Mouse (Mus musculus): ENCODE data around the gene Tmem201. TPM values are rescaled to one million over a fixed set of nuclear protein-coding genes. Genes with fewer than 3 reads are reported as not detected.

Gene Tmem201
- polyA plus RNA-seq, 1 experiment from 2014 or later = 39.2 TPM

DNA sequence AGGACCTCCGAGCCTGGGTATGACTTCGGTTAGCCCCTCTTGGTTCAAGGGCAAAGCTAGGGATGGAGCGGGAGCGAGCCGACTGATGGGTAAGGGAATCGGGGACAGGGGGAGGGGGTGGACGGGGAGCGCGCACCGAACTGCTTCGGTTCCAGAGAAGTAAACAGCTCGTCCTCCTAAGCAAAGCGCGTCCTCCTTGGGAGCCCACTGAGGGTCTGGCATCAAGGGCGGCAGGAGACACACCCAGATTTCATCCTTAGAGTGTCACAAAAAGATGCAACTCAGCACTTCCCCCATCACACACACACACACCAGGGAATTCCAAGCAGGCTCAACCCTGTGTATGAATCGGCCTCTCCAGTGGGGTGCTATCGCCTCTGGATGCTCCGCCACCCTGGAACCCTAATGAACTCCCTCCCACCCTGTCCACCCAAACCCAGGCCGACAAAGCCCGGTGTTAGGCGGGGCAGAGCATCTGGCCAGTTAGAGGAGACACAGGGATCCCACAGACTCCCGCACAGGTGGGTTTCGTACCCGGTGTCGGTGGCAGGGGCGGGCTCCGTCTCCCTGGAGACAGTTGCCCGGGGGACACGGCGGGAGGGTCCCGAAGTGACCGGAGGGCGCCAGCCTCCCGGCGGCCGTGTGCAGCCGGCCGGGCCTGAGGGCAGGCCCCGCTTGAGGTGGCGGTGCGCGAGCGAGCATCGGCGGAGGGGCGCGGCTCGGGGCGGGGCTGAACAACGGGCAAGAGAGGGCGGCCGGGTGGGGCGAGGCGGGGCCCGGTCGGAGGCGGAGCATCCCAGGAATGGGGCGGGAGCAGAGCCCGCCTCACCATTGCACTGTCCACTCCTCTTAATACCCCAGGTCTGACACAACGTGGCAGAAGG, 62.2 kb downstream of the Tmem201 start:
- H3K27me3 ChIP-seq (ENCODE audit: insufficient read depth, low read length) = peaks cover 19% of the 10 kb centered on the region
- peak overlapping the region; percentile 52 for H3K9ac ChIP-seq (replicated peaks; ENCODE audit: low read length)
- no peaks in the 10 kb centered on the region for H3K36me3 ChIP-seq (ENCODE audit: insufficient read depth, low read length)
- peak; percentile 92 for ATAC-seq (ENCODE audit: low FRiP score, low TSS enrichment)
- H3K9me3 ChIP-seq (ENCODE audit: low read length) = peaks cover 3% of the 10 kb centered on the region; the same call in 1 of the 2 replicates
- WGBS = under 1% methylated on average over 60 of the region's 60 CpGs
- no peak overlapping the region for H3K27ac ChIP-seq (ENCODE audit: low read length)
- H3K4me3 ChIP-seq (ENCODE audit: low read length) = peak overlapping the region; percentile 57
- H3K4me1 ChIP-seq (ENCODE audit: insufficient read depth, low read length) = peaks cover 20% of the 10 kb centered on the region
- H3K4me2 ChIP-seq (replicated peaks; ENCODE audit: low read depth, low read length) = peak overlapping the region; percentile 85

DNA sequence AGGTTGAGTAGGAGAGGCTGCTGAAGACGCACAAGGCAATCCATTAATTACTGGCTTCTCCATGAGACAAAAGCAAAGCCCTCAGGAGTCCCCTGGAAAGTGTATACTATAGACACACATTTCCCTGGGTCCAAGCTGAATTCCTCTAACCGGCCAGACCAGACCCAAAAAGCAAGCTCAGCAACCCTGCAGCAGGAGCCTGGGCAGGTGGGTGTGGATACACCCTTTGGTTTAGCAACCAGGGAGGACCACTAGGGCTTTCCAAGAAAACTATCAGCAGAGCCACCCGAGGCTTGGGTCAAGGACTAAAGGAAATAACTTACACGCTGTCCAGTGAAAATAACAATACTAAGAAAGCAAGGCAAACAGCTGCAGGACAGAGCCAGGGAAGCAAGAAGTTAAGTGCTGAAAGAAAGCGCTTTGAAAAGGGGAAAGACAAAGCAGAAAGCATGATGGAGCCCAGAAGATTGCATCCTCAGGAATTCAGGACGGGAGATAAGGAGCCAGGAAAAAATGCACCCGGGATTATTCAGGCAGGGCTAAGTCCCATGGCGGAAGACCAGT, 62.9 kb downstream of the Tmem201 start:
- Histone ChIP-seq H3K36me3 (ENCODE audit: insufficient read depth, low read length) (no peaks in the 10 kb centered on the region), H3K27ac (ENCODE audit: low read length) (no peak overlapping the region), H3K9ac (replicated peaks; ENCODE audit: low read length) (peak overlapping the region; percentile 52; the same call in 1 of the 2 replicates), H3K4me1 (ENCODE audit: insufficient read depth, low read length) (peaks cover 20% of the 10 kb centered on the region), H3K27me3 (ENCODE audit: insufficient read depth, low read length) (peaks cover 19% of the 10 kb centered on the region), H3K9me3 (ENCODE audit: low read length) (peaks cover 3% of the 10 kb centered on the region; the same call in 1 of the 2 replicates), H3K4me2 (replicated peaks; ENCODE audit: low read depth, low read length) (peak overlapping the region; percentile 85), H3K4me3 (ENCODE audit: low read length) (peak overlapping the region; percentile 57)
- WGBS = 13% methylated on average over 8 of the region's 8 CpGs
- ATAC-seq (ENCODE audit: low FRiP score, low TSS enrichment) = no peak

DNA sequence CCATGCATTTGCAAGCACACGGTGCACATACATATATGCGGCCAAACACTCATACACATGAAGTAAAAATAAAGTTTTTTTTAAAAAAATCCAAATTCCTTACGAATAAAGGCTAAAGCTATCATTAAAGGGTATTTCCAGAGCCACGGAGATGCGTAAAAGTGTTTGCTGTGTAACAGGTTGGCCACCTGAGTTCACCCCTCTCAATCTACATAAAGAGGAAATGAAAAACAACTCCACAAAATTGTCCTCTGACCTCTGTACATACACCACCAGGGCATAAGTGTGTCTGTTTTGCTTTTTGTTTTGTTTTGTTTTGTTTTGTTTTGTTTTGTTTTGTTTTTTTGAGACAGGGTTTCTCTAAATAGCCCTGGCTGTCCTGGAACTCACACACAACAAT, 65.1 kb downstream of the Tmem201 start:
- no peak overlapping the region for H3K4me2 ChIP-seq (replicated peaks; ENCODE audit: low read depth, low read length)
- no peak overlapping the region for H3K27ac ChIP-seq (ENCODE audit: low read length)
- H3K4me3 ChIP-seq (ENCODE audit: low read length) = no peak overlapping the region
- no peak overlapping the region for H3K9ac ChIP-seq (replicated peaks; ENCODE audit: low read length)
- H3K4me1 ChIP-seq (ENCODE audit: insufficient read depth, low read length) = peaks cover 12% of the 10 kb centered on the region
- no peak for ATAC-seq (ENCODE audit: low FRiP score, low TSS enrichment)
- no peaks in the 10 kb centered on the region for H3K36me3 ChIP-seq (ENCODE audit: insufficient read depth, low read length)
- peaks cover 3% of the 10 kb centered on the region; the same call in 1 of the 2 replicates for H3K9me3 ChIP-seq (ENCODE audit: low read length)
- 96% methylated on average over 5 of the region's 5 CpGs for WGBS
- peaks cover 19% of the 10 kb centered on the region for H3K27me3 ChIP-seq (ENCODE audit: insufficient read depth, low read length)

DNA sequence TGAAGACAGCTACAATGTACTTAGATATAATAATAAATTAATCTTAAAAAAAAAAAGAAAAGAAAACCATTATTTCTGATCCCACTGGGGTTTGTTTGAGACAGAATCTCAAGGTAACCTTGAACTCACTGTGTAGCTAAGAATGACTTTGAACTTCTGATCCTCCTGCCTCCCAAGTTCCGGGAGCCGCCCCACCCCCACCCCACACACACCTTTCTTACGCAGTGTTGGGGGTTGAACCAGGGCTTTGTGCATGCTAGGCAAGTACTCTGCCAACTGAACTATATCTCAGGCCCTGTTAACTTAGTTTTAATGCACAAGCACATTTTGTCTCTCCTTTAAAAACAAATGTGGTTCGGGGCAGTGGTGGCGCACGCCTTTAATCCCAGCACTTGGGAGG, 66.7 kb downstream of the Tmem201 start:
- Histone ChIP-seq H3K36me3 (ENCODE audit: insufficient read depth, low read length) (no peaks in the 10 kb centered on the region), H3K9me3 (ENCODE audit: low read length) (peaks cover 3% of the 10 kb centered on the region; the same call in 1 of the 2 replicates), H3K4me3 (ENCODE audit: low read length) (no peak overlapping the region), H3K27ac (ENCODE audit: low read length) (no peak overlapping the region), H3K27me3 (ENCODE audit: insufficient read depth, low read length) (peaks cover 19% of the 10 kb centered on the region), H3K9ac (replicated peaks; ENCODE audit: low read length) (no peak overlapping the region), H3K4me2 (replicated peaks; ENCODE audit: low read depth, low read length) (no peak overlapping the region), H3K4me1 (ENCODE audit: insufficient read depth, low read length) (peaks cover 9% of the 10 kb centered on the region)
- ATAC-seq (ENCODE audit: low FRiP score, low TSS enrichment) = no peak
- 94% methylated on average over 6 of the region's 6 CpGs for WGBS

DNA sequence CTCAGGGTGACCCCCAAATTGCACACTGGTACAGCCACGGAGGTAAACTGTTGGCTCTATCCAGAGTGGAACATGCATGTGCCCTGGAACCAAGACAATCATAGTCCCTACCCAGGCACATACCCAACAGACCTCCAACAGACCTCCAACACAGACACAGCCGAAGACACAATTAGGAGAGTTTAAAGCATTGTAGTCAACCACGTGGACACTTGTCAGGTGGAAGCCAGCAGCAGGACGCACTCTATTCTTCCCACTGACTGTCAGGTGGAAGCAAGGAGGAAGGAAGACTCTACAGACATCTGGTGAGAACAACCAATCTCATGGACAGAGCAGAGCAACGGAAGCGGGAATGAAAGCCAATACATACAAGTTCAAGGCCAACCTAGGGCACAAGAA, 72.2 kb downstream of the Tmem201 start:
- Histone ChIP-seq H3K9ac (replicated peaks; ENCODE audit: low read length) (no peak overlapping the region), H3K36me3 (ENCODE audit: insufficient read depth, low read length) (no peaks in the 10 kb centered on the region), H3K9me3 (ENCODE audit: low read length) (no peaks in the 10 kb centered on the region), H3K4me2 (replicated peaks; ENCODE audit: low read depth, low read length) (no peak overlapping the region), H3K4me1 (ENCODE audit: insufficient read depth, low read length) (0 out of 2 replicates have a peak, but pooled peaks cover 5% of the 10 kb centered on the region), H3K4me3 (ENCODE audit: low read length) (no peak overlapping the region), H3K27me3 (ENCODE audit: insufficient read depth, low read length) (no peaks in the 10 kb centered on the region), H3K27ac (ENCODE audit: low read length) (no peak overlapping the region)
- ATAC-seq (ENCODE audit: low FRiP score, low TSS enrichment) = no peak
- 90% methylated on average over 6 of the region's 6 CpGs for WGBS

Other genes with a start within 250 kb of the Tmem201 start
- 54.1 and 57.4 TPM in 2 replicates for gene Ctnnbip1, start 219.8 kb downstream of the Tmem201 start, polyA plus RNA-seq (2015; fragmentation: Nextera tagmentation; extraction: Ambion mirVana)
- 13.3 and 14.1 TPM in 2 replicates for gene Clstn1, start 151.6 kb downstream of the Tmem201 start, polyA plus RNA-seq (2015; fragmentation: Nextera tagmentation; extraction: Ambion mirVana)
- gene Pik3cd, start 35.5 kb downstream of the Tmem201 start, polyA plus RNA-seq (2015; fragmentation: Nextera tagmentation; extraction: Ambion mirVana) = 4.5 and 4.7 TPM in 2 replicates
- gene Slc25a33, start 36.2 kb upstream of the Tmem201 start, polyA plus RNA-seq (2015; fragmentation: Nextera tagmentation; extraction: Ambion mirVana) = 13.9 and 14.2 TPM in 2 replicates
- gene Spsb1, start 217.0 kb upstream of the Tmem201 start, polyA plus RNA-seq (2015; fragmentation: Nextera tagmentation; extraction: Ambion mirVana) = 10.9 and 14.2 TPM in 2 replicates